8 mouse cellular contexts compared by ENCODE assay signal in the genomic region with DNA sequence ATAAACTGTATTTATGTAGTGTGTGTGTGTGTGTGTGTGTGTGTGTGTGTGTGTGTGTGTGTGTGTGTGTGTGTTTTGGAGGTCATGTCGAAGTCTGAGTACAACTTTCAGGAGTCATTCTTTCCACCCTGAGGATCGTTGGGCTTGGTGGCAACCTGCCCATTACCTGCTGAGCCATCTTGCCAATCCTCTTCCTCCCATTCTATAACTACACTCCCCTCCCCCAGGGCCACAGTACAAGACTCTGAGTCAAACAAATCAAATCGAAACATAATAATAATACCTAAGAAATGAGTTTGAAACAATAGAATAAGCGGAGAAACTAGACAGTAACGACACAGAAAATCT. TPM values are rescaled to one million over a fixed set of nuclear protein-coding genes. Genes with fewer than 3 reads are reported as not detected.
A peak's percentile ranks its signal among the peaks of the same experiment; 100 is the strongest.
DNase-seq lines count a peak whose midpoint lies in the region; ATAC-seq and TF ChIP-seq lines count a peak whose summit lies in the region.

No protein-coding gene starts in this region.

- DNase-seq in hindbrain, embryonic 11.5 days (ENCODE audit: low spot score), result no peak
- no peak for DNase-seq in testis, postnatal 14 days (ENCODE audit: low spot score)
- peak; percentile 10 for DNase-seq in hindbrain, postnatal 0 days (ENCODE audit: low spot score)
- DNase-seq in stomach, postnatal 0 days (ENCODE audit: low spot score), result no peak
- no peak for DNase-seq in adrenal gland, postnatal 4 days (ENCODE audit: low spot score in 2 of 2)
- DNase-seq in embryo, embryonic 9.5 days (ENCODE audit: extremely low spot score), result no peak

- no peak overlapping the region for H3K9ac ChIP-seq in hindbrain, embryonic 12.5 days
- no peak overlapping the region for H3K9ac ChIP-seq in hindbrain, embryonic 11.5 days (ENCODE audit: low read depth, low read length)
- no peak overlapping the region for H3K9ac ChIP-seq in hindbrain, postnatal 0 days (replicated peaks; ENCODE audit: low read length)
- H3K9ac ChIP-seq in stomach, postnatal 0 days (ENCODE audit: low read length), result no peak overlapping the region

- TF ChIP-seq CTCF in testis, adult 2 months (IDR thresholded peaks at IDR 0.05; ENCODE audit: control insufficient read depth, insufficient read depth, insufficient replicate concordance, low read depth, low read length), result no peak
- TF ChIP-seq CTCF in hindbrain, postnatal 0 days (IDR thresholded peaks at IDR 0.05; ENCODE audit: low read depth), result no peak
- TF ChIP-seq CTCF in stomach, postnatal 0 days (IDR thresholded peaks at IDR 0.05; ENCODE audit: low read depth), result no peak

- peak overlapping the region; percentile 60 for H3K4me2 ChIP-seq in hindbrain, embryonic 12.5 days (replicated peaks)
- no peak overlapping the region for H3K4me2 ChIP-seq in hindbrain, embryonic 11.5 days (replicated peaks; ENCODE audit: low read depth, low read length)
- peak overlapping the region; percentile 76 for H3K4me2 ChIP-seq in hindbrain, postnatal 0 days (ENCODE audit: low read depth, low read length)
- peak overlapping the region; percentile 83 for H3K4me2 ChIP-seq in stomach, postnatal 0 days (replicated peaks; ENCODE audit: low read depth)

- TF ChIP-seq POLR2A in testis, adult 2 months (IDR thresholded peaks at IDR 0.05; ENCODE audit: control insufficient read depth, low read depth, low read length), result no peak

- peaks cover 5% of the 10 kb centered on the region for H3K4me1 ChIP-seq in hindbrain, embryonic 12.5 days
- H3K4me1 ChIP-seq in hindbrain, embryonic 11.5 days (replicated peaks; ENCODE audit: control insufficient read depth, insufficient read depth, low read length), result no peaks in the 10 kb centered on the region
- H3K4me1 ChIP-seq in testis, adult 2 months (ENCODE audit: control insufficient read depth, insufficient read depth, low read length), result peaks cover 4% of the 10 kb centered on the region
- no peaks in the 10 kb centered on the region for H3K4me1 ChIP-seq in hindbrain, postnatal 0 days (ENCODE audit: insufficient read depth, low read length)
- no peaks in the 10 kb centered on the region for H3K4me1 ChIP-seq in stomach, postnatal 0 days (replicated peaks; ENCODE audit: control insufficient read depth, insufficient read depth)

- no peaks in the 10 kb centered on the region for H3K9me3 ChIP-seq in hindbrain, embryonic 12.5 days (replicated peaks)
- H3K9me3 ChIP-seq in hindbrain, embryonic 11.5 days (ENCODE audit: control insufficient read depth, low read length), result no peaks in the 10 kb centered on the region
- H3K9me3 ChIP-seq in hindbrain, postnatal 0 days (ENCODE audit: low read length), result no peaks in the 10 kb centered on the region
- no peaks in the 10 kb centered on the region for H3K9me3 ChIP-seq in stomach, postnatal 0 days (ENCODE audit: control insufficient read depth, low read length)

- TF ChIP-seq EP300 in stomach, postnatal 0 days (optimal IDR thresholded peaks at IDR 0.05), result no peak

- H3K4me3 ChIP-seq in hindbrain, embryonic 12.5 days, result no peak overlapping the region
- no peak overlapping the region for H3K4me3 ChIP-seq in hindbrain, embryonic 11.5 days (ENCODE audit: low read depth, low read length)
- H3K4me3 ChIP-seq in testis, adult 2 months (ENCODE audit: control insufficient read depth, low read depth, low read length), result peak overlapping the region; percentile 91; the same call in 1 of the 2 replicates
- peak overlapping the region; percentile 73; the same call in 1 of the 2 replicates for H3K4me3 ChIP-seq in hindbrain, postnatal 0 days (ENCODE audit: low read length)
- no peak overlapping the region for H3K4me3 ChIP-seq in stomach, postnatal 0 days (ENCODE audit: low read depth, low read length)

- H3K36me3 ChIP-seq in hindbrain, embryonic 12.5 days, result no peaks in the 10 kb centered on the region
- no peaks in the 10 kb centered on the region for H3K36me3 ChIP-seq in hindbrain, embryonic 11.5 days (ENCODE audit: control insufficient read depth, insufficient read depth, low read length)
- H3K36me3 ChIP-seq in testis, adult 2 months (ENCODE audit: control insufficient read depth, insufficient read depth, low read length), result no peaks in the 10 kb centered on the region
- 0 out of 2 replicates have a peak, but pooled peaks cover 6% of the 10 kb centered on the region for H3K36me3 ChIP-seq in hindbrain, postnatal 0 days (ENCODE audit: insufficient read depth, low read length)
- H3K36me3 ChIP-seq in stomach, postnatal 0 days (ENCODE audit: control insufficient read depth, insufficient read depth, low read length), result no peaks in the 10 kb centered on the region

- no peak overlapping the region for H3K27ac ChIP-seq in hindbrain, embryonic 12.5 days
- no peak overlapping the region for H3K27ac ChIP-seq in hindbrain, embryonic 11.5 days (ENCODE audit: low read depth, low read length)
- no peak overlapping the region for H3K27ac ChIP-seq in testis, adult 2 months (ENCODE audit: control insufficient read depth, insufficient read depth, low read depth, low read length)
- H3K27ac ChIP-seq in hindbrain, postnatal 0 days, result 0 out of 2 replicates have a peak overlapping the region, but pooled peaks have one; percentile 82
- H3K27ac ChIP-seq in stomach, postnatal 0 days (replicated peaks), result no peak overlapping the region

- no peaks in the 10 kb centered on the region for H3K27me3 ChIP-seq in hindbrain, embryonic 12.5 days
- no peaks in the 10 kb centered on the region for H3K27me3 ChIP-seq in hindbrain, embryonic 11.5 days (ENCODE audit: control insufficient read depth, insufficient read depth, low read length)
- no peaks in the 10 kb centered on the region for H3K27me3 ChIP-seq in testis, adult 2 months (ENCODE audit: control insufficient read depth, insufficient read depth, low read length)
- H3K27me3 ChIP-seq in hindbrain, postnatal 0 days (ENCODE audit: insufficient read depth, low read length), result no peaks in the 10 kb centered on the region
- no peaks in the 10 kb centered on the region for H3K27me3 ChIP-seq in stomach, postnatal 0 days (ENCODE audit: control insufficient read depth, insufficient read depth, low read length)

- 71% methylated on average over 5 of the region's 5 CpGs for WGBS in hindbrain, embryonic 12.5 days
- 67% methylated on average over 5 of the region's 5 CpGs for WGBS in hindbrain, embryonic 11.5 days
- 55% methylated on average over 5 of the region's 5 CpGs for WGBS in hindbrain, postnatal 0 days
- WGBS in stomach, postnatal 0 days, result 75% methylated on average over 5 of the region's 5 CpGs

- no peak for ATAC-seq in hindbrain, embryonic 12.5 days (ENCODE audit: low FRiP score)
- ATAC-seq in hindbrain, embryonic 11.5 days (ENCODE audit: low FRiP score), result no peak; the same call in 1 of the 2 replicates
- ATAC-seq in hindbrain, postnatal 0 days, result no peak
- no peak for ATAC-seq in stomach, postnatal 0 days (ENCODE audit: low FRiP score, low TSS enrichment)

RNA-seq across cellular contexts. Expression of a gene that starts 0.6 kb away (rescaled TPM):
- polyA plus RNA-seq in hindbrain, embryonic 12.5 days (2016; fragmentation: Nextera tagmentation; extraction: Ambion mirVana), result 20.3 and 24.7 TPM in 2 replicates
- 20.2 and 23.1 TPM in 2 replicates for polyA plus RNA-seq in hindbrain, embryonic 11.5 days (2014; fragmentation: Nextera tagmentation; extraction: Ambion mirVana)
- 25.7 and 28.7 TPM in 2 replicates for polyA plus RNA-seq in testis, adult 2 months (2012; rRNA removed)
- total RNA-seq in hindbrain, postnatal 0 days (2014; rRNA removed), result 9.2 and 12.1 TPM in 2 replicates
- polyA plus RNA-seq in hindbrain, postnatal 0 days (2015; fragmentation: Nextera tagmentation; extraction: Ambion mirVana), result 14.2 and 17.3 TPM in 2 replicates
- polyA plus RNA-seq in stomach, postnatal 0 days (2015; fragmentation: Nextera tagmentation; extraction: Ambion mirVana), result 5.1 and 5.6 TPM in 2 replicates
- total RNA-seq in adrenal gland, postnatal 4 days (2021), result 10 to 100 TPM; 12.3 to 13.6 TPM

RNA-seq across cellular contexts. Expression of a gene that starts 41.9 kb away (rescaled TPM):
- polyA plus RNA-seq in hindbrain, embryonic 12.5 days (2016; fragmentation: Nextera tagmentation; extraction: Ambion mirVana), result 132 and 138 TPM in 2 replicates
- 242 and 261 TPM in 2 replicates for polyA plus RNA-seq in hindbrain, embryonic 11.5 days (2014; fragmentation: Nextera tagmentation; extraction: Ambion mirVana)
- 5.0 and 5.2 TPM in 2 replicates for polyA plus RNA-seq in testis, adult 2 months (2012; rRNA removed)
- 54.1 and 69.2 TPM in 2 replicates for total RNA-seq in hindbrain, postnatal 0 days (2014; rRNA removed)
- 30.9 and 34.7 TPM in 2 replicates for polyA plus RNA-seq in hindbrain, postnatal 0 days (2015; fragmentation: Nextera tagmentation; extraction: Ambion mirVana)
- 33.0 and 40.4 TPM in 2 replicates for polyA plus RNA-seq in stomach, postnatal 0 days (2015; fragmentation: Nextera tagmentation; extraction: Ambion mirVana)
- 10 to 100 TPM; 54.0 to 56.6 TPM for total RNA-seq in adrenal gland, postnatal 4 days (2021)

Comparison
In these comparisons a context has a peak if more than half of its experiments do, and no peak if none do; other contexts are left out.
1. H3K4me3 ChIP-seq: peak in testis, adult 2 months (single experiment) and hindbrain, postnatal 0 days (single experiment); none in hindbrain, embryonic 12.5 days (single experiment), hindbrain, embryonic 11.5 days (single experiment) and stomach, postnatal 0 days (single experiment).